Mouse (Mus musculus) neural tube, embryonic 12.5 days (tissue): ENCODE measurements at regions not wholly inside any gene's neighbourhood (a gene's known extent, or its start where the extent isn't known, plus 50 kb on each side); places are given as distances from the start of the nearest gene placed in this dataset.
"Not testable (repeated sequence)": the region's sequence is repeated elsewhere in the genome, so short reads cannot be mapped to it uniquely, and the experiment has no call there.

Source experiments
- ATAC-seq: fragments of 200-750 bp; cut with Nextera tagmentation; 2 replicates; pipeline ENCODE4 v1.8.0; 2017; ENCODE audit warnings: low read depth, mild to moderate bottlenecking, moderate TSS enrichment, moderate library complexity; ENCODE audit not compliant: low FRiP score
- H3K27ac ChIP-seq: fragments of 300-500 bp; sonication (generic); 2 replicates; pipeline ENCODE4 v1.5.1; 2016
- H3K27me3 ChIP-seq: fragments of 300-500 bp; sonication (generic); replicated peaks from 2 replicates; pipeline ENCODE4 v1.6.1; 2016; ENCODE audit warnings: mild to moderate bottlenecking
- H3K36me3 ChIP-seq: fragments of 300-500 bp; sonication (generic); 2 replicates; pipeline ENCODE4 v1.6.1; 2016; ENCODE audit warnings: mild to moderate bottlenecking
- H3K4me1 ChIP-seq: fragments of 300-500 bp; sonication (generic); 2 replicates; pipeline ENCODE4 v1.6.1; 2016
- H3K4me2 ChIP-seq: fragments of 300-500 bp; sonication (generic); replicated peaks from 2 replicates; pipeline ENCODE4 v1.6.1; 2016; ENCODE audit warnings: mild to moderate bottlenecking
- H3K4me3 ChIP-seq: fragments of 300-500 bp; sonication (generic); 2 replicates; pipeline ENCODE4 v1.5.1; 2016
- H3K9ac ChIP-seq: fragments of 300-500 bp; sonication (generic); 2 replicates; pipeline ENCODE4 v1.6.1; 2016; ENCODE audit warnings: mild to moderate bottlenecking
- H3K9me3 ChIP-seq: fragments of 300-500 bp; sonication (generic); 2 replicates; pipeline ENCODE4 v1.6.1; 2016; ENCODE audit warnings: mild to moderate bottlenecking
- WGBS: fragments of 180-500 bp; shearing (Covaris S2); methylation state at CpG from one replicate; pipeline ENCODE4 v1.1.7; 2016; 5-methylcytosine and 5-hydroxymethylcytosine counted together

- ATAC-seq = no peak
- WGBS = 39% methylated on average over 6 of the region's 6 CpGs
Measured at GRCm38 (mm10) chrX:50675356-50675755, 165.5 kb upstream of the Stk26 start.

GRCm38 (mm10) chrX:50657835-50658565 is 182.8 kb upstream of the Stk26 start:
- Histone ChIP-seq H3K9me3 (no peaks in the 10 kb centered on the region), H3K9ac (no peak overlapping the region), H3K27me3 (no peaks in the 10 kb centered on the region), H3K36me3 (no peaks in the 10 kb centered on the region), H3K4me3 (no peak overlapping the region), H3K27ac (no peak overlapping the region), H3K4me2 (no peak overlapping the region), H3K4me1 (no peaks in the 10 kb centered on the region)
- WGBS = 41% methylated on average over 9 of the region's 9 CpGs
- ATAC-seq = peak; percentile 85

More at GRCm38 (mm10) chrX:50675356-50675755, 165.5 kb upstream of the Stk26 start:
- Histone ChIP-seq H3K36me3 (no peaks in the 10 kb centered on the region), H3K9ac (no peak overlapping the region), H3K4me3 (no peak overlapping the region), H3K27me3 (no peaks in the 10 kb centered on the region), H3K4me1 (no peaks in the 10 kb centered on the region), H3K9me3 (no peaks in the 10 kb centered on the region), H3K27ac (no peak overlapping the region), H3K4me2 (no peak overlapping the region)

GRCm38 (mm10) chrX:50657180-50657834 is 183.5 kb upstream of the Stk26 start:
- Histone ChIP-seq H3K36me3 (no peaks in the 10 kb centered on the region), H3K4me3 (no peak overlapping the region), H3K9me3 (no peaks in the 10 kb centered on the region), H3K4me1 (no peaks in the 10 kb centered on the region), H3K27me3 (no peaks in the 10 kb centered on the region), H3K9ac (no peak overlapping the region), H3K4me2 (no peak overlapping the region), H3K27ac (no peak overlapping the region)
- peak; percentile 50; the same call in 1 of the 2 replicates for ATAC-seq
- 64% methylated on average over 6 of the region's 6 CpGs for WGBS

- H3K9me3 ChIP-seq, H3K4me1 ChIP-seq, ATAC-seq, H3K4me3 ChIP-seq, H3K4me2 ChIP-seq, H3K27me3 ChIP-seq, H3K36me3 ChIP-seq, H3K9ac ChIP-seq, H3K27ac ChIP-seq: not testable (repeated sequence)
- WGBS = 94% methylated on average over 1 of the region's 1 CpGs
Measured at GRCm38 (mm10) chrX:50655380-50655779, 185.5 kb upstream of the Stk26 start.

DNA sequence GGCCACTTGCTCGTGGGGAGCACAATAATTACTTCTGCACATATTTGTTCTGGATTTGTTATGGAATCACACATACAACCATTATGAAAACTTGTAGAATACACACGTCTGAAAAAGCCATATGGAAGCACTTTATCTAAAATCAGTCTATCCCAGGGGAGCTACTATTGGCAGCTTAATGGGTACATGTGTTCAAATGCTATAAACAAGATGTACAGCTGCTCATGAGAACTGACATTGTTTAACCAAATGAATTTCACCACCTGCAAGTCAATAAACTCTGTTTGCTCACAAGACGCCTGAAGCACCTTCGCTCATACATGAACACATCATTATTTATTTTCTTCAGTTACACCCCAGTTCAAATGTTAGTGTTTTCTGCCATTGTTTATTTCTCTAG is 199.5 kb upstream of the Stk26 start:
- 44% methylated on average over 4 of the region's 4 CpGs for WGBS

GRCm38 (mm10) chrX:50635634-50636033 is 205.2 kb upstream of the Stk26 start:
- Histone ChIP-seq H3K4me1 (no peaks in the 10 kb centered on the region), H3K9ac (no peak overlapping the region), H3K36me3 (no peaks in the 10 kb centered on the region), H3K4me2 (peak overlapping the region; percentile 56), H3K9me3 (no peaks in the 10 kb centered on the region), H3K4me3 (peak overlapping the region; percentile 51), H3K27ac (no peak overlapping the region), H3K27me3 (no peaks in the 10 kb centered on the region)
- ATAC-seq = peak; percentile 45; the same call in 1 of the 2 replicates
- WGBS = 33% methylated on average over 6 of the region's 6 CpGs

More for the DNA sequence above, 199.5 kb upstream of the Stk26 start:
- no peak overlapping the region for H3K27ac ChIP-seq
- no peak for ATAC-seq
- no peaks in the 10 kb centered on the region for H3K4me1 ChIP-seq
- no peaks in the 10 kb centered on the region for H3K27me3 ChIP-seq
- no peak overlapping the region for H3K9ac ChIP-seq
- H3K4me3 ChIP-seq = no peak overlapping the region
- H3K36me3 ChIP-seq = no peaks in the 10 kb centered on the region
- no peaks in the 10 kb centered on the region for H3K9me3 ChIP-seq
- no peak overlapping the region for H3K4me2 ChIP-seq

DNA sequence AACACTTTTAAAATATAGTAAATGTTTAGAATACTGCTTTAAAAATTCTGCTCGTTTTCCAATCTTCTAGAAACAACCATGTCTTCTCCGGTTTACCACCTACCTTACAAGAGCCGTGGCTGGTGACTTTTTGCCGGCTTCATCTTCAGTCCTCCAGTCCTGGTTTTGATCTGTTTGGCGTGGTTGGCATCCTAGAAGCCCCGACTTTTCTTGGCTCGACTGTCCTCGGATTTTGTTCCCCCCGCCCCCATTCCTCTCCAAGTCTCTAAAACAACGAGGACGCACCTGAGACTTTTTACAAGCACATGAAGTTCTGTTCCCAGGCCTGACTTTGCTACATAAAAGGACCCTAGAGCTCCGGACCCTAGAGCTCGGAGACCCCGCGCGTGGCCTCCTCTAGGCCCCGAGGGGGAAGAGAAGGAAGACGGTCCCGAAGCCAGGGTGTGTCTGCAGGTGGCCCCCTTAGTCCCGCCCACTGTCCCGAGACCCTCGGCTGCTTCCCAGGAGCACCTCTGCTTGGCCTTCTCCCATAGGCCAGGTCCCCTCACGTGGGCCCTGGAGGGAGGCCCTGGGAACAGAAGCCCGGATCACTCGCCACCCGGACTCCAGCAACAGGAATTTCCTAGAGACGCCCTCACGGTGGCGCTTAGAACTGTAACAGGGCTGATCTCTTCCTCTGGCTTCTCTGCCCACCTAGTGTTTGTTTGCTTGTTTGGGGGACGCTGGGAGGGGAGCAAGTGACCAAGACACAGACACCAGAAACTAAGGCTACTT is 205.8 kb upstream of the Stk26 start:
- WGBS = 18% methylated on average over 30 of the region's 30 CpGs
- Histone ChIP-seq H3K4me1 (no peaks in the 10 kb centered on the region), H3K4me3 (peak overlapping the region; percentile 51), H3K9ac (0 out of 2 replicates have a peak overlapping the region, but pooled peaks have one; percentile 33), H3K36me3 (no peaks in the 10 kb centered on the region), H3K27me3 (no peaks in the 10 kb centered on the region), H3K9me3 (no peaks in the 10 kb centered on the region), H3K4me2 (peak overlapping the region; percentile 56), H3K27ac (no peak overlapping the region)
- peak; percentile 99 for ATAC-seq

DNA sequence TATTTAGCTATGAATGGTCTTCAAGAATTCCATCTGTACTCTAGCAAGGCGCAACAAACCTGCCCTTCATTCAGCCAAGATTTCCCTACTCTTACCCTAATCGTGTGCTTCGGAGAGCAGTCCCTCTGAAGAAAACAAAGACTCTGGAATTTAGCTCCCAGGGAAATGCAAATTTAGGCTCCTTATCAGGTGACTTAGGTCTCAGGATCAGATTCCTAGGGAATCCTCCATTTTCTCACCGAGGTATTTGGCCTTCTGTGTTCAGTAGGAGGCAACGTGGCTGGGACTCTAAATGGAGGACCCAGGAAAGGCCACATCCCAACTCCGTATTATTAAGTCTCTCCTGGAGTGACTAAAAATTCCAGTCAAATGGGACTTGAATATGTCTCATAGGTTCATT is 204.2 kb upstream of the Olfr1324 start:
- Histone ChIP-seq H3K9me3 (no peaks in the 10 kb centered on the region), H3K4me2 (no peak overlapping the region), H3K36me3 (no peaks in the 10 kb centered on the region), H3K27ac (no peak overlapping the region), H3K27me3 (no peaks in the 10 kb centered on the region), H3K4me3 (no peak overlapping the region), H3K4me1 (no peaks in the 10 kb centered on the region), H3K9ac (no peak overlapping the region)
- 35% methylated on average over 6 of the region's 6 CpGs for WGBS
- ATAC-seq = no peak

DNA sequence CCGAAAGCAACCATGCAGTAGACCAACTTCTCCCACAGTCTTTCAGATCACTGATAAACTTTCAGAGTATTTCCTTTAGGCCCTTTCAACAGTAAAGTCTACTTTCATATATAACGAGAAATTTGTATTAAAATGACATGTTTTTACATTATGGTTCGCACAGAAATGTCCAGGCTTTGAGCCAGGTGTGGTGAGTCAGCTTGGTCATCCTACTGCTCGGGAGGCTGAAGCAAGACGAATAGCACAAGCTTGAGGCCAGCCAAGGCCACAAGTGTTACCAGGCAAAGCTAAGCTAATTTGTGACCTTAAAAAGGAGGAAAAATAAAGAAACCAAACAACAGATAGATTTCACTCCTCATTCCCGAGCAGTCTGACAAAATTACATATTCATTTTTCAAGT is 197.0 kb upstream of the Olfr1324 start:
- Histone ChIP-seq H3K36me3 (no peaks in the 10 kb centered on the region; the same call in 1 of the 2 replicates), H3K27me3 (no peaks in the 10 kb centered on the region), H3K4me1 (no peaks in the 10 kb centered on the region), H3K4me3 (no peak overlapping the region), H3K9ac (no peak overlapping the region), H3K9me3 (no peaks in the 10 kb centered on the region), H3K27ac (no peak overlapping the region), H3K4me2 (no peak overlapping the region)
- no peak for ATAC-seq
- 89% methylated on average over 6 of the region's 6 CpGs for WGBS

- ATAC-seq = no peak
Measured at GRCm38 (mm10) chrX:50622984-50623455, 194.7 kb upstream of the Olfr1324 start.

GRCm38 (mm10) chrX:50620909-50621308 is 192.6 kb upstream of the Olfr1324 start:
- no peaks in the 10 kb centered on the region for H3K27me3 ChIP-seq
- H3K36me3 ChIP-seq = no peaks in the 10 kb centered on the region; the same call in 1 of the 2 replicates
- no peak overlapping the region for H3K4me2 ChIP-seq
- H3K4me1 ChIP-seq = no peaks in the 10 kb centered on the region
- H3K4me3 ChIP-seq = no peak overlapping the region
- ATAC-seq = no peak
- no peak overlapping the region for H3K27ac ChIP-seq
- H3K9ac ChIP-seq = no peak overlapping the region
- 72% methylated on average over 8 of the region's 8 CpGs for WGBS
- no peaks in the 10 kb centered on the region for H3K9me3 ChIP-seq

More at GRCm38 (mm10) chrX:50622984-50623455, 194.7 kb upstream of the Olfr1324 start:
- H3K9ac ChIP-seq = no peak overlapping the region
- no peaks in the 10 kb centered on the region for H3K9me3 ChIP-seq
- H3K4me2 ChIP-seq = no peak overlapping the region
- H3K36me3 ChIP-seq = no peaks in the 10 kb centered on the region; the same call in 1 of the 2 replicates
- WGBS = 66% methylated on average over 19 of the region's 19 CpGs
- H3K4me1 ChIP-seq = no peaks in the 10 kb centered on the region
- H3K27me3 ChIP-seq = no peaks in the 10 kb centered on the region
- no peak overlapping the region for H3K4me3 ChIP-seq
- no peak overlapping the region for H3K27ac ChIP-seq

DNA sequence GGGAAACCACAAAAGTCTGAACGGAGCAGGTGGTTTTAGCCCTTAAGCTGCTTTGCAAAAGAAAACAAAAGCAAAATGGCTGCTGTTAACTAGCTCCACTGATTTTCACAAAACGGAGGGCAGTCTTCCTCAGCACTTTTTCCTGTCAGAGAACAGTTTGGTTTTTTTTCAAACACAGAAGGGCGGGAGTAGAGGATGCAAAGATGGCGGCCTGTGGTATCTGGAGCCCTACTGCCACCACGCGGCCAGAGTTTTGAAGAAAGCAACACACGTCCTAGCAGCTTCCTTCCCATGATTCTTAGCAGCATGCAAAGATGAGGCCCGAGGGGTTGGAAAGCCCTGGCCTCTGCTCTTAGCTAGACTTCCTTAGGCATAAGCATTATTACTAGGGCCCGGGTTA is 191.6 kb upstream of the Olfr1324 start:
- 58% methylated on average over 9 of the region's 9 CpGs for WGBS
- no peak overlapping the region for H3K27ac ChIP-seq
- no peak for ATAC-seq

More for the DNA sequence above, 191.6 kb upstream of the Olfr1324 start:
- H3K36me3 ChIP-seq = no peaks in the 10 kb centered on the region
- H3K27me3 ChIP-seq = no peaks in the 10 kb centered on the region
- no peak overlapping the region for H3K9ac ChIP-seq
- no peak overlapping the region for H3K4me3 ChIP-seq
- no peaks in the 10 kb centered on the region for H3K9me3 ChIP-seq
- no peaks in the 10 kb centered on the region for H3K4me1 ChIP-seq
- no peak overlapping the region for H3K4me2 ChIP-seq
